ENCODE assay signal across 20 mouse cellular contexts in genomic region chr15:72105830-72106413, GRCm38 (mm10).
DNase-seq lines count a peak whose midpoint lies in the region; ATAC-seq and TF ChIP-seq lines count a peak whose summit lies in the region.
"Had no signal": no experiment of that assay in that cellular context is flagged by ENCODE, and none has a peak within 500 bp of the region (broad histone marks: within the 10 kb centered on the region; RNA-seq: fewer than 3 reads in every experiment).

No protein-coding gene starts in this region.

- no peak overlapping the region for H3K4me2 ChIP-seq in hindbrain, embryonic 12.5 days (replicated peaks)
- no peak overlapping the region for H3K4me2 ChIP-seq in midbrain, embryonic 11.5 days
- H3K4me2 ChIP-seq in liver, embryonic 11.5 days: no peak overlapping the region
- H3K4me2 ChIP-seq: embryonic facial prominence, embryonic 13.5 days; heart, embryonic 15.5 days had no signal

- no peaks in the 10 kb centered on the region for H3K36me3 ChIP-seq in hindbrain, embryonic 12.5 days
- H3K36me3 ChIP-seq in midbrain, embryonic 11.5 days (ENCODE audit: control insufficient read depth, insufficient read depth, low read length): no peaks in the 10 kb centered on the region
- H3K36me3 ChIP-seq in liver, embryonic 11.5 days (ENCODE audit: control insufficient read depth, insufficient read depth, low read length): no peaks in the 10 kb centered on the region
- H3K36me3 ChIP-seq: embryonic facial prominence, embryonic 13.5 days; heart, embryonic 15.5 days; limb, embryonic 10.5 days had no signal

- no peak overlapping the region for H3K4me3 ChIP-seq in hindbrain, embryonic 12.5 days
- no peak overlapping the region for H3K4me3 ChIP-seq in midbrain, embryonic 11.5 days (ENCODE audit: low read depth, low read length)
- no peak overlapping the region for H3K4me3 ChIP-seq in liver, embryonic 11.5 days (ENCODE audit: low read depth, low read length)
- H3K4me3 ChIP-seq: embryonic facial prominence, embryonic 13.5 days; heart, embryonic 15.5 days; layer of hippocampus, adult 2 months; left cerebral cortex, adult 2 months; limb, embryonic 10.5 days; megakaryocyte, embryonic 14.5 days; myocyte had no signal

- peak; percentile 80 for ATAC-seq in hindbrain, embryonic 12.5 days (ENCODE audit: low FRiP score)
- peak; percentile 80 for ATAC-seq in midbrain, embryonic 11.5 days (ENCODE audit: low FRiP score)
- ATAC-seq in liver, embryonic 11.5 days (replicated peaks; ENCODE audit: low FRiP score): no peak
- ATAC-seq: forebrain, postnatal 0 days; intestine, postnatal 0 days had no signal

- H3K27me3 ChIP-seq in hindbrain, embryonic 12.5 days: no peaks in the 10 kb centered on the region
- no peaks in the 10 kb centered on the region for H3K27me3 ChIP-seq in midbrain, embryonic 11.5 days (ENCODE audit: control insufficient read depth, insufficient read depth, low read length)
- H3K27me3 ChIP-seq in liver, embryonic 11.5 days (replicated peaks; ENCODE audit: control insufficient read depth, insufficient read depth, low read length): no peaks in the 10 kb centered on the region
- H3K27me3 ChIP-seq: embryonic facial prominence, embryonic 13.5 days; heart, embryonic 15.5 days; megakaryocyte, embryonic 14.5 days had no signal

- no peak for TF ChIP-seq CTCF in brain, embryonic 14.5 days (IDR thresholded peaks at IDR 0.05; ENCODE audit: borderline replicate concordance, extremely low read depth, insufficient read depth, insufficient read length)

- peak; percentile 69 for DNase-seq in brain, embryonic 14.5 days (ENCODE audit: low read depth)
- peak; percentile 85 for DNase-seq in midbrain, embryonic 11.5 days (ENCODE audit: low spot score, missing footprints)
- peak; percentile 34 for DNase-seq in retina, adult 2 months (ENCODE audit: low read depth, low spot score)
- no peak for DNase-seq in heart, adult 18-20 months
- no peak for DNase-seq in adrenal gland, adult 2 months
- DNase-seq in liver, embryonic 11.5 days (ENCODE audit: low spot score): no peak
- DNase-seq: forebrain, postnatal 0 days; gastrocnemius, postnatal 36 days; lung, adult 2 months; right cerebral cortex, adult 18-20 months had no signal

- no peaks in the 10 kb centered on the region for H3K9me3 ChIP-seq in hindbrain, embryonic 12.5 days (replicated peaks)
- no peaks in the 10 kb centered on the region for H3K9me3 ChIP-seq in midbrain, embryonic 11.5 days (ENCODE audit: control insufficient read depth, low read length)
- H3K9me3 ChIP-seq in liver, embryonic 11.5 days (ENCODE audit: control insufficient read depth, low read length): no peaks in the 10 kb centered on the region
- H3K9me3 ChIP-seq: embryonic facial prominence, embryonic 13.5 days; heart, embryonic 15.5 days; limb, embryonic 10.5 days had no signal

- WGBS in hindbrain, embryonic 12.5 days: 51% methylated on average over 4 of the region's 4 CpGs
- 31% methylated on average over 4 of the region's 4 CpGs for WGBS in midbrain, embryonic 11.5 days
- WGBS in liver, embryonic 11.5 days: 57% methylated on average over 4 of the region's 4 CpGs

- H3K4me1 ChIP-seq in hindbrain, embryonic 12.5 days: no peaks in the 10 kb centered on the region
- 0 out of 2 replicates have a peak, but pooled peaks cover 2% of the 10 kb centered on the region for H3K4me1 ChIP-seq in midbrain, embryonic 11.5 days (ENCODE audit: control insufficient read depth, insufficient read depth, low read length)
- H3K4me1 ChIP-seq in liver, embryonic 11.5 days (replicated peaks; ENCODE audit: control insufficient read depth, insufficient read depth, low read length): no peaks in the 10 kb centered on the region
- H3K4me1 ChIP-seq: embryonic facial prominence, embryonic 13.5 days; heart, embryonic 15.5 days; limb, embryonic 10.5 days; megakaryocyte, embryonic 14.5 days had no signal

- TF ChIP-seq POLR2A in brain, embryonic 14.5 days (IDR thresholded peaks at IDR 0.05; ENCODE audit: borderline replicate concordance, extremely low read depth, insufficient read depth, insufficient read length, poor library complexity, severe bottlenecking): no peak

- H3K27ac ChIP-seq in hindbrain, embryonic 12.5 days: 0 out of 2 replicates have a peak overlapping the region, but pooled peaks have one; percentile 1
- no peak overlapping the region for H3K27ac ChIP-seq in midbrain, embryonic 11.5 days (ENCODE audit: low read depth, low read length)
- no peak overlapping the region for H3K27ac ChIP-seq in liver, embryonic 11.5 days (ENCODE audit: low read depth, low read length)
- H3K27ac ChIP-seq: embryonic facial prominence, embryonic 13.5 days; heart, embryonic 15.5 days; layer of hippocampus, adult 2 months; left cerebral cortex, adult 2 months; limb, embryonic 10.5 days; stomach, postnatal 0 days had no signal

- no peak overlapping the region for H3K9ac ChIP-seq in hindbrain, embryonic 12.5 days
- no peak overlapping the region for H3K9ac ChIP-seq in midbrain, embryonic 11.5 days (ENCODE audit: low read length)
- H3K9ac ChIP-seq in liver, embryonic 11.5 days (ENCODE audit: low read depth, low read length): no peak overlapping the region
- H3K9ac ChIP-seq: embryonic facial prominence, embryonic 13.5 days; forebrain, postnatal 0 days; heart, embryonic 15.5 days had no signal

Comparison
In these comparisons a context has a peak if more than half of its experiments do, and no peak if none do; other contexts are left out.
1. DNase-seq: peak in brain, embryonic 14.5 days (single experiment), midbrain, embryonic 11.5 days (single experiment) and retina, adult 2 months (single experiment); none in heart, adult 18-20 months (0 of 2), adrenal gland, adult 2 months (single experiment) and liver, embryonic 11.5 days (single experiment).